In the genomic region with DNA sequence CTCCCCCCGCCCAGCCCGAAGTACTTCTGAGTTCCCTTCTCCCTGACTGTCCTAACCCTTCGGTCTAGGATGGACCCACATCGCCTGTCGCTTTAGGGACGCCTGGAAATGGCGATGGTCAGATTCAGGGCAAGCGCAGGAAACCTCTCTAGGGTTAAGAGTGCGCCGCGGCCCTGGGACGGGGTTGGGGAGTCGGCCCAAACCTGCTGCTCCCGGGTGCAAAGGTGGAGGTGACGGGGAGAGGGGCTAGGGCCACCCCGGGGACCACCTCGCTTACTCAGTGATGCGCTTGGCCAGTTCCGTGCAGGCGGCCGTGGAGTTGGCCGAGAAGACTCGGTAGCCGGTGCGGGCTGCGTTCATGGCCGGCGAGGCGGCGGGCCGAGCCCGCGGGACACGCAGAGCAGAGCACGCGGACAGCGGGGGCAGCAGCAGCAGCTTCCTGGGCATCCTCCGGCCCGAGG, we compare ENCODE assay signal across 8 mouse cellular contexts. TPM values are rescaled to one million over a fixed set of nuclear protein-coding genes. Genes with fewer than 3 reads are reported as not detected.
DNase-seq lines count a peak whose midpoint lies in the region; ATAC-seq and TF ChIP-seq lines count a peak whose summit lies in the region.

No protein-coding gene starts in this region.

- H3K4me3 ChIP-seq in heart, embryonic 13.5 days: peak overlapping the region; percentile 99
- H3K4me3 ChIP-seq in E14TG2a.4 (replicated peaks; ENCODE audit: low read length): peak overlapping the region; percentile 99
- H3K4me3 ChIP-seq in embryonic facial prominence, embryonic 13.5 days: peak overlapping the region; percentile 100
- peak overlapping the region; percentile 93 for H3K4me3 ChIP-seq in intestine, postnatal 0 days (ENCODE audit: low read depth, low read length)
- peak overlapping the region; percentile 95 for H3K4me3 ChIP-seq in neural tube, embryonic 13.5 days

- WGBS in heart, embryonic 13.5 days: under 1% methylated on average over 36 of the region's 39 CpGs
- under 1% methylated on average over 39 of the region's 39 CpGs for WGBS in embryonic facial prominence, embryonic 13.5 days
- under 1% methylated on average over 38 of the region's 39 CpGs for WGBS in intestine, postnatal 0 days
- under 1% methylated on average over 39 of the region's 39 CpGs for WGBS in neural tube, embryonic 13.5 days

- no peaks in the 10 kb centered on the region for H3K27me3 ChIP-seq in heart, embryonic 13.5 days (replicated peaks)
- no peaks in the 10 kb centered on the region for H3K27me3 ChIP-seq in E14TG2a.4 (ENCODE audit: insufficient read depth, low read length)
- no peaks in the 10 kb centered on the region for H3K27me3 ChIP-seq in embryonic facial prominence, embryonic 13.5 days
- no peaks in the 10 kb centered on the region for H3K27me3 ChIP-seq in intestine, postnatal 0 days (replicated peaks; ENCODE audit: control insufficient read depth, insufficient read depth, low read length)
- H3K27me3 ChIP-seq in neural tube, embryonic 13.5 days: no peaks in the 10 kb centered on the region

- H3K9ac ChIP-seq in heart, embryonic 13.5 days: peak overlapping the region; percentile 98
- H3K9ac ChIP-seq in embryonic facial prominence, embryonic 13.5 days: peak overlapping the region; percentile 98
- H3K9ac ChIP-seq in intestine, postnatal 0 days (ENCODE audit: low read depth, low read length): peak overlapping the region; percentile 96
- H3K9ac ChIP-seq in neural tube, embryonic 13.5 days: peak overlapping the region; percentile 84

- peaks cover 21% of the 10 kb centered on the region for H3K4me1 ChIP-seq in heart, embryonic 13.5 days
- H3K4me1 ChIP-seq in E14TG2a.4 (replicated peaks; ENCODE audit: low read depth, low read length): peaks cover 68% of the 10 kb centered on the region
- H3K4me1 ChIP-seq in embryonic facial prominence, embryonic 13.5 days: peaks cover 16% of the 10 kb centered on the region
- H3K4me1 ChIP-seq in intestine, postnatal 0 days (replicated peaks; ENCODE audit: control insufficient read depth, insufficient read depth, low read length): no peaks in the 10 kb centered on the region
- peaks cover 33% of the 10 kb centered on the region for H3K4me1 ChIP-seq in neural tube, embryonic 13.5 days (replicated peaks)

- peak overlapping the region; percentile 76 for H3K4me2 ChIP-seq in heart, embryonic 13.5 days
- peak overlapping the region; percentile 67 for H3K4me2 ChIP-seq in embryonic facial prominence, embryonic 13.5 days
- peak overlapping the region; percentile 75 for H3K4me2 ChIP-seq in intestine, postnatal 0 days (replicated peaks; ENCODE audit: low read depth)
- H3K4me2 ChIP-seq in neural tube, embryonic 13.5 days: peak overlapping the region; percentile 78

- no peak for DNase-seq in heart, adult 18-20 months
- DNase-seq in layer of hippocampus, adult 9-10 months (ENCODE audit: low spot score): no peak
- DNase-seq in spleen, adult 12 weeks (ENCODE audit: low spot score): no peak

- no peak; the same call in 1 of the 2 replicates for ATAC-seq in heart, embryonic 13.5 days (ENCODE audit: extremely low read depth, insufficient number of reproducible peaks, low FRiP score, low TSS enrichment)
- 0 out of 2 replicates have a peak, but pooled peaks have one; percentile 28 for ATAC-seq in embryonic facial prominence, embryonic 13.5 days (ENCODE audit: insufficient number of reproducible peaks, insufficient read depth, low FRiP score, low TSS enrichment, low read depth)
- ATAC-seq in intestine, postnatal 0 days: peak; percentile 5; the same call in 1 of the 2 replicates
- ATAC-seq in neural tube, embryonic 13.5 days (ENCODE audit: low read depth): peak; percentile 68

- TF ChIP-seq CTCF in E14TG2a.4 (conservative IDR thresholded peaks at IDR 0.05; ENCODE audit: low read length): no peak
- 0 out of 2 replicates have a peak, but pooled peaks have one; percentile 5 for TF ChIP-seq CTCF in intestine, postnatal 0 days (IDR thresholded peaks at IDR 0.05; ENCODE audit: low read depth)

- H3K27ac ChIP-seq in heart, embryonic 13.5 days (replicated peaks): peak overlapping the region; percentile 92
- H3K27ac ChIP-seq in embryonic facial prominence, embryonic 13.5 days: peak overlapping the region; percentile 91
- peak overlapping the region; percentile 96 for H3K27ac ChIP-seq in intestine, postnatal 0 days (ENCODE audit: low read depth, low read length)
- H3K27ac ChIP-seq in neural tube, embryonic 13.5 days (replicated peaks): peak overlapping the region; percentile 87

- 0 out of 2 replicates have a peak, but pooled peaks cover 2% of the 10 kb centered on the region for H3K9me3 ChIP-seq in heart, embryonic 13.5 days
- no peaks in the 10 kb centered on the region for H3K9me3 ChIP-seq in E14TG2a.4 (ENCODE audit: low read length)
- no peaks in the 10 kb centered on the region for H3K9me3 ChIP-seq in embryonic facial prominence, embryonic 13.5 days
- no peaks in the 10 kb centered on the region for H3K9me3 ChIP-seq in intestine, postnatal 0 days (ENCODE audit: control insufficient read depth)
- no peaks in the 10 kb centered on the region for H3K9me3 ChIP-seq in neural tube, embryonic 13.5 days

- H3K36me3 ChIP-seq in heart, embryonic 13.5 days: peaks cover 39% of the 10 kb centered on the region
- peaks cover 34% of the 10 kb centered on the region for H3K36me3 ChIP-seq in E14TG2a.4 (ENCODE audit: insufficient read depth, low read length)
- peaks cover 34% of the 10 kb centered on the region for H3K36me3 ChIP-seq in embryonic facial prominence, embryonic 13.5 days
- H3K36me3 ChIP-seq in intestine, postnatal 0 days (ENCODE audit: control insufficient read depth, insufficient read depth): peaks cover 26% of the 10 kb centered on the region
- H3K36me3 ChIP-seq in neural tube, embryonic 13.5 days: peaks cover 34% of the 10 kb centered on the region

RNA-seq across cellular contexts. Expression of a gene that starts 4.2 kb away (rescaled TPM):
- polyA plus RNA-seq in heart, embryonic 13.5 days (2015; fragmentation: Nextera tagmentation; extraction: Ambion mirVana): 90.2 and 102 TPM in 2 replicates
- total RNA-seq in heart, adult 18-20 months (2021): 10 to 100 TPM; 25.1 to 29.4 TPM
- polyA plus RNA-seq in embryonic facial prominence, embryonic 13.5 days (2015; fragmentation: Nextera tagmentation; extraction: Ambion mirVana): 186 and 193 TPM in 2 replicates
- 177 and 194 TPM in 2 replicates for polyA plus RNA-seq in intestine, postnatal 0 days (2015; fragmentation: Nextera tagmentation; extraction: Ambion mirVana)
- 177 and 178 TPM in 2 replicates for polyA plus RNA-seq in neural tube, embryonic 13.5 days (2015; fragmentation: Nextera tagmentation; extraction: Ambion mirVana)

RNA-seq across cellular contexts. Expression of a gene that starts 23.8 kb away (rescaled TPM):
- not detected in 2 replicates for polyA plus RNA-seq in heart, embryonic 13.5 days (2015; fragmentation: Nextera tagmentation; extraction: Ambion mirVana)
- under 1 TPM in 1 of 2 experiments, not detected in 1; 0.05 TPM for total RNA-seq in heart, adult 18-20 months (2021)
- polyA plus RNA-seq in embryonic facial prominence, embryonic 13.5 days (2015; fragmentation: Nextera tagmentation; extraction: Ambion mirVana): 0.19 and 0.55 TPM in 2 replicates
- 0.14 TPM in 1 of 2 replicates, not detected in the other for polyA plus RNA-seq in intestine, postnatal 0 days (2015; fragmentation: Nextera tagmentation; extraction: Ambion mirVana)
- polyA plus RNA-seq in neural tube, embryonic 13.5 days (2015; fragmentation: Nextera tagmentation; extraction: Ambion mirVana): not detected in 2 replicates

RNA-seq across cellular contexts. Expression of a gene that starts 40.9 kb away (rescaled TPM):
- polyA plus RNA-seq in heart, embryonic 13.5 days (2015; fragmentation: Nextera tagmentation; extraction: Ambion mirVana): 2.0 and 2.6 TPM in 2 replicates
- 1 to 10 TPM in 1 of 2 experiments, under 1 TPM in 1; 0.94 to 1.4 TPM for total RNA-seq in heart, adult 18-20 months (2021)
- polyA plus RNA-seq in embryonic facial prominence, embryonic 13.5 days (2015; fragmentation: Nextera tagmentation; extraction: Ambion mirVana): 5.0 and 6.1 TPM in 2 replicates
- 2.5 and 3.3 TPM in 2 replicates for polyA plus RNA-seq in intestine, postnatal 0 days (2015; fragmentation: Nextera tagmentation; extraction: Ambion mirVana)
- 3.7 and 6.1 TPM in 2 replicates for polyA plus RNA-seq in neural tube, embryonic 13.5 days (2015; fragmentation: Nextera tagmentation; extraction: Ambion mirVana)

RNA-seq across cellular contexts. Expression of a gene that starts 55.9 kb away (rescaled TPM):
- 31.0 and 32.3 TPM in 2 replicates for polyA plus RNA-seq in heart, embryonic 13.5 days (2015; fragmentation: Nextera tagmentation; extraction: Ambion mirVana)
- total RNA-seq in heart, adult 18-20 months (2021): 10 to 100 TPM; 32.0 to 33.3 TPM
- polyA plus RNA-seq in embryonic facial prominence, embryonic 13.5 days (2015; fragmentation: Nextera tagmentation; extraction: Ambion mirVana): 26.4 and 35.2 TPM in 2 replicates
- polyA plus RNA-seq in intestine, postnatal 0 days (2015; fragmentation: Nextera tagmentation; extraction: Ambion mirVana): 60.2 and 60.6 TPM in 2 replicates
- 40.7 and 55.0 TPM in 2 replicates for polyA plus RNA-seq in neural tube, embryonic 13.5 days (2015; fragmentation: Nextera tagmentation; extraction: Ambion mirVana)
